Mouse (Mus musculus): ENCODE data around the gene Sort1. TPM values are rescaled to one million over a fixed set of nuclear protein-coding genes. Genes with fewer than 3 reads are reported as not detected.
A peak's percentile ranks its signal among the peaks of the same experiment; 100 is the strongest.

Gene Sort1
- polyA plus RNA-seq, 1 experiment from 2014 or later = 30.8 TPM

DNA sequence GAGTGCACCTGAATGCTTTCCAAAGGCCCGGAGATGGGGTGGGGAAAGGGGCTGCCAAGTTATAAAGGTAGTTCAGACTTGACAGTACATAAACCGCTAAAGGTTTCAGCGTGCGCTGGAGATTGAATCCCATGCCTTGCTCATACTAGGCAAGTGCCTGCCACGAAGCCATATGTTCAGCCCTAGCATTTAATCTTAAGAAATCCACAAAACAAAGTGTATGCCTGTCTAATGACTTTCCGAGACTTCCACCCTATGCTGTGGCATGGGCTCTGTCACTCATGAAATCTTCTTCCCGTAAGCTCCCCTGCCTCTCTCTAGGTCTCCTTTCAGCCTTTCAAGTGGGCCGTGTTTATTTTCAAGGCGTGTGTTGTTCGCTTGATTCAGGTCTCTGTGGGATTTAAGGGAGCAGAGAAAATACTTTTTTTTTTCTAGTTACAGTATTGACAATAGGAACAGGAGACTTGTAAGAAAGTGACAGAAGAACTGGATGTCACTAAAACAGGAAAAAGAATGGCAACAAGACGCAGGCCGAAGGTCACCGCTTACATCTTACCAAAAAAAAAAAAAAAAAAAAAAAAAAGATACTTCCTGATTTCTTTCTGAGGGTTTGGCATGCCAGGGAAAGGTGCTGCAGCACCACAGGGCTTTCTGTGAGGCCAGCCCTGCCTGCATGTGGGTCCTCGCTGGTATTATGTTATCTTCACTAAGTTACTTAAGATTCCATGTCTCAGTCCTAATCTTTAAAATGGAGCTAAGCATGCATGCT is 3.0 kb downstream of the Sort1 start:
- no peaks in the 10 kb centered on the region for H3K36me3 ChIP-seq (ENCODE audit: insufficient read depth, low read length)
- H3K9ac ChIP-seq (replicated peaks; ENCODE audit: low read depth) = no peak overlapping the region
- no peaks in the 10 kb centered on the region for H3K9me3 ChIP-seq (ENCODE audit: low read length)
- H3K27ac ChIP-seq (ENCODE audit: low read length) = peak overlapping the region; percentile 86
- TF ChIP-seq CTCF (IDR thresholded peaks at IDR 0.05) = no peak
- TF ChIP-seq EP300 (IDR thresholded peaks at IDR 0.05) = no peak
- peaks cover 33% of the 10 kb centered on the region for H3K4me1 ChIP-seq (ENCODE audit: insufficient read depth, low read depth, low read length)
- no peak overlapping the region for H3K4me3 ChIP-seq (ENCODE audit: low read depth, low read length)
- 42% methylated on average over 14 of the region's 14 CpGs for whole genome bisulfite sequencing
- H3K27me3 ChIP-seq (replicated peaks; ENCODE audit: insufficient read depth, low read length) = no peaks in the 10 kb centered on the region
- DNase-seq (ENCODE audit: low spot score) (peak; percentile 23), ATAC-seq (no peak)
- H3K4me2 ChIP-seq (replicated peaks; ENCODE audit: low read depth, low read length) = peak overlapping the region; percentile 95

DNA sequence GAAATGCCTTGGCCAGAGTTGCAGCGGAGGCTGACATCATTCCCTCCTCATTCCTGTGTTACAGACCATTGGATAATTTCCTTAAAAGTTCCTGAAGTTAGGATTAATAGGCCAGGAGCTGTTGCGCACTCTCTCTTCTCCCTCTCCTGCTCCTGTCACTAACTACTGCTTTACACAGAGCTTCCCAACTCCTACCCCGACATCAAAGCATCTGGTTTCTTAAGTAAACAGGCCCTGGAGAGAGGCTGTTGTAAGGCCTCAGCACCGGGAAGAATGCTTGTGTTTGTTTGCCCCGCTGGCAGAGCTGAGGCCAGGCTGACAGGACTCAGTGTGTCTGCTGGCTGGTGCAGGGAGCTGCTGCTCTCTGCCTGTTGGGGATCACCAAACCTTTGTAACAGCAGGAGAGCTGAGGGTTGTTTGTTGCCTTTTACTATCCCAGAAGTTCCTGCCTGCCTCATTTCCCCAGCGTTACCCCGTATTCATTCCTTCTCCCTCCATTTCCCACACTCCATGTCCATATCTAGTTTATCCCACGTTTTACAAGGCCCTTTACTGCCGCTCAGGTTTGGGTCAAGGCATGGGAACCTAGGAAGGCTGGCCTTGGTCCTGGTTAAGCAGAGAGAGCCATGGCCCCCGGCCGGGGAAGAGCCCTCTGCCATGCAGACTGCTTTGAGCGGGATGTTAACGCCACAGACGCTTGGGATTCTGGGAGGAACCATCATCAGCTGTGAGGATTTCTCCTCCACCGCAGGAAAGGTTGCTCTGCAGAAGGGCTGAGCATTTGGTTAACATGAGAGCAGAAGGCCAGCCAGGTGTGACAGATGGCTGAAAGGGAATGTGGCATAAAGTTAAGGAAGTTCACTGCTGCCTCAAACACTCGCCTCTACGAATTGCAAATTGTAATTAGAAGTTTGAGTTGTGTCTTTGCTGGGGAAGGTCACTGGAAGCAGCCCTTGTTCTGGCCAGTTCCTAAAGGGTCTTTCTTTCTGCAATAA is 4.2 kb downstream of the Sort1 start:
- Histone ChIP-seq H3K36me3 (ENCODE audit: insufficient read depth, low read length) (no peaks in the 10 kb centered on the region), H3K4me2 (replicated peaks; ENCODE audit: low read depth, low read length) (peak overlapping the region; percentile 95), H3K4me3 (ENCODE audit: low read depth, low read length) (no peak overlapping the region; the same call in 1 of the 2 replicates), H3K9me3 (ENCODE audit: low read length) (no peaks in the 10 kb centered on the region), H3K27ac (ENCODE audit: low read length) (peak overlapping the region; percentile 86), H3K27me3 (replicated peaks; ENCODE audit: insufficient read depth, low read length) (no peaks in the 10 kb centered on the region), H3K4me1 (ENCODE audit: insufficient read depth, low read depth, low read length) (peaks cover 28% of the 10 kb centered on the region; the same call in 1 of the 2 replicates), H3K9ac (replicated peaks; ENCODE audit: low read depth) (no peak overlapping the region)
- DNase-seq (ENCODE audit: low spot score) = peak; percentile 84
- WGBS = 31% methylated on average over 17 of the region's 17 CpGs
- ATAC-seq = peak; percentile 44
- TF ChIP-seq EP300 (IDR thresholded peaks at IDR 0.05) (peak; percentile 56), CTCF (IDR thresholded peaks at IDR 0.05) (no peak)

DNA sequence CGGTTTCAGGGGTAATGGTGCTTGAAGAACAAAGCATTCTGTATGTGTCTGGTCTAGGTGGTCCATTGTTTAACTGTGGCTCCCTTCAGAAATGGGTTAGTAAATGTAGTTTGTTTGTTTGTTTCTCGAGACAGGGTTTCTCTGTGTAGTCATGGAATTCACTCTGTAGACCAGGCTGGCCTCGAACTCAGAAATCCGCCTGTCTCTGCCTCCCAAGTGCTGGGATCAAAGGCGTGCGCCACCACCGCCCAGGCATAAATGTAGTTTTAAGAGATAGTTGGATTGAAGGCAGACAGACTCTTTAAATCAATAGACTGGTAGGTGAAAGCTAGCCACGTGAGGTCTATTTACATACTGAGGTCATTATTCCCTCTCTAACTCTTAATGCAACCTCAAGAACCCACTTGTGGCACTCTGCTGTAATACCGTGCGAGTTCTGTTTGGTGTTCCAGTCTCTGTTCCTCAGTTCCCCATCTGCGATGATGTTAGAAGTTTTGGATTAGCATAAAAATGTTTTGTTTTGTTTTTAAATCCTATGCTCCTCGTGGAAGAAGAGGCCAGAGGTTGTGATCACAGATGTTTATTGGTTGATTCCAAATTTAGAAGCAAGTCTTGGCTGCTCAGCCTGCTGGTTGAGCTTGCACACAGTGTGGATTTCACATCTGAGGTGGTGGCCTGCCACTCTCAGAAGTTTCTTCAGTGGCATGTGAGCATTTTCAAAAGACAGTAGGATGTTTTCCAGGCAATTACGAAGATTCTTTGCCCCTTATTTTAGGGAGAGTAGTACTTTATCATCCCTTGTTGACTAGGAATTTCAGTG is 5.6 kb downstream of the Sort1 start:
- 47% methylated on average over 13 of the region's 13 CpGs for WGBS
- Histone ChIP-seq H3K9me3 (ENCODE audit: low read length) (no peaks in the 10 kb centered on the region), H3K9ac (replicated peaks; ENCODE audit: low read depth) (no peak overlapping the region), H3K27me3 (replicated peaks; ENCODE audit: insufficient read depth, low read length) (no peaks in the 10 kb centered on the region), H3K27ac (ENCODE audit: low read length) (peak overlapping the region; percentile 86), H3K4me3 (ENCODE audit: low read depth, low read length) (no peak overlapping the region), H3K4me2 (replicated peaks; ENCODE audit: low read depth, low read length) (0 out of 2 replicates have a peak overlapping the region, but pooled peaks have one; percentile 11), H3K36me3 (ENCODE audit: insufficient read depth, low read length) (no peaks in the 10 kb centered on the region), H3K4me1 (ENCODE audit: insufficient read depth, low read depth, low read length) (peaks cover 33% of the 10 kb centered on the region; the same call in 1 of the 2 replicates)
- ATAC-seq (peak; percentile 67), DNase-seq (ENCODE audit: low spot score) (peak; percentile 90)
- TF ChIP-seq CTCF (IDR thresholded peaks at IDR 0.05) (no peak), EP300 (IDR thresholded peaks at IDR 0.05) (peak; percentile 94)

DNA sequence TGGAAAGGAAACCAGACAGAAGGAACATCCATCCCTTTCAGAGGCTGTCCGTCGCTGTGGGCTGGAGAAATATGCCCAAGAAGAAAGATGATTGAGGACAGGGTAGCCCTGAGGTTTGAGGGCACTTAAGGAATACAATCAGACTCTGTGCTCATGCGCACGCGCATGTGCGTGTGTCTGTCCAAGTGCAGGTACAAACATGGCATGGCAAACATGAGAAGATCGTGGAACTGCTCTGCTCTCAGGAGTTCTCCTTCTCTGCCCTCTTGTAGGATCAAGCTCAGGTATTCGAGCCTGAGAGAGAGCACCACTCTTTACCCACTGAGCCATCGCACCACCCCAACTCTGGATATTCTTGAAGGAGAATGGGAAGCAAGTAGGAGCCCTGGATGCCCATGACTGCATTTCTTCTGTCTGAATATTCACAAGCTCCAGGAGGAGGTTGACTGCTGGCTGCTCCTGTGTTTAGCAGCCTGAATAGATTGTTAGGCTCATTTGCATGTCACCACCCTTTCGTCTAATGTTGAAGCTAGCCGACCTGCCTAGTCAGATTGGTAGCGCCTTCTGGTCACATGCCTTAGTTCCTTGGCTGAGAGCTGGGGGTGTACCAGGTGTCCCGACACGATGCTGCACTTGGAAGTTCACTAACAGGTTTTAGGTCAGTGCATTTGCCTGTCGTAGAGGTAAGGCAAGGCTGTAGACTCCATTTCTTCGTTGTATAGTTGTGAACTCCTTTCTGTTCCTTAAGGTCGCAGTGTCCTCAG is 7.3 kb downstream of the Sort1 start:
- Histone ChIP-seq H3K4me3 (ENCODE audit: low read depth, low read length) (no peak overlapping the region), H3K9me3 (ENCODE audit: low read length) (no peaks in the 10 kb centered on the region), H3K4me2 (replicated peaks; ENCODE audit: low read depth, low read length) (peak overlapping the region; percentile 31; the same call in 1 of the 2 replicates), H3K4me1 (ENCODE audit: insufficient read depth, low read depth, low read length) (peaks cover 49% of the 10 kb centered on the region), H3K27ac (ENCODE audit: low read length) (peak overlapping the region; percentile 86), H3K9ac (replicated peaks; ENCODE audit: low read depth) (no peak overlapping the region), H3K36me3 (ENCODE audit: insufficient read depth, low read length) (no peaks in the 10 kb centered on the region), H3K27me3 (replicated peaks; ENCODE audit: insufficient read depth, low read length) (no peaks in the 10 kb centered on the region)
- DNase-seq (ENCODE audit: low spot score) (peak; percentile 69), ATAC-seq (peak; percentile 43)
- TF ChIP-seq EP300 (IDR thresholded peaks at IDR 0.05) (no peak), CTCF (IDR thresholded peaks at IDR 0.05) (no peak)
- WGBS = 56% methylated on average over 17 of the region's 17 CpGs

DNA sequence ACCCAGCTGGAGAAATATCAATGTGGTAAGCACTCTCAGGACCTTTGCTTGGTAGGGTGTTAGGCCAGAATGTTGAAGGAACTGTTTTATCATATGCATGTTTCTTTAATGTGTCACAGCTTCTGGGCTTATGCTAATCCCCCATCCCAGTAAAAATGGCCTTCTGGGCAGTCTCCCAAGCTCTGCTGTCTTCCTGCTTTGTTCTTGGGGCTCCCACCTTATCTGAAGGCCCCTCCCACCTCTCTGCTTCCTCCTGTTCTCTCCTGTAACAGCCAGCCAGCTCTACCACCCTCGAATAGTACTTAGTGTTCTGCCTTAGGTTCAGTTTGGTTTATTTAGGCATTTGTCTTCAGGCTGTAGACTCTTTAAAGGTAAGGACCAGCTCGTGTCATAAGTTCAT is 10.5 kb downstream of the Sort1 start:
- DNase-seq (ENCODE audit: low spot score) (peak; percentile 74), ATAC-seq (peak; percentile 37; the same call in 1 of the 2 replicates)
- Histone ChIP-seq H3K36me3 (ENCODE audit: insufficient read depth, low read length) (no peaks in the 10 kb centered on the region), H3K4me1 (ENCODE audit: insufficient read depth, low read depth, low read length) (peaks cover 52% of the 10 kb centered on the region), H3K9ac (replicated peaks; ENCODE audit: low read depth) (no peak overlapping the region), H3K4me2 (replicated peaks; ENCODE audit: low read depth, low read length) (no peak overlapping the region), H3K27ac (ENCODE audit: low read length) (peak overlapping the region; percentile 43), H3K27me3 (replicated peaks; ENCODE audit: insufficient read depth, low read length) (no peaks in the 10 kb centered on the region), H3K4me3 (ENCODE audit: low read depth, low read length) (no peak overlapping the region), H3K9me3 (ENCODE audit: low read length) (no peaks in the 10 kb centered on the region)
- TF ChIP-seq CTCF (IDR thresholded peaks at IDR 0.05) (no peak), EP300 (IDR thresholded peaks at IDR 0.05) (no peak)
- 13% methylated on average over 2 of the region's 2 CpGs for WGBS

Data from lung, postnatal 0 days (tissue).